Mouse (Mus musculus) erythroblast, embryonic 14.5 days (primary cell): Measurements from ENCODE around the gene Hyou1. TPM values are rescaled to one million over a fixed set of nuclear protein-coding genes. Genes with fewer than 3 reads are reported as not detected.

Experiments used
- H3K27me3 ChIP-seq: 2 replicates; pipeline ENCODE4 v1.6.1; 2012; ENCODE audit warnings: inconsistent platforms; ENCODE audit not compliant: control insufficient read depth
- H3K36me3 ChIP-seq: 2 replicates; pipeline ENCODE4 v1.6.1; 2012; ENCODE audit warnings: mild to moderate bottlenecking, inconsistent platforms; ENCODE audit not compliant: control insufficient read depth
- H3K4me1 ChIP-seq: 2 replicates; pipeline ENCODE4 v1.6.1; 2012; ENCODE audit warnings: inconsistent platforms; ENCODE audit not compliant: control insufficient read depth
- H3K4me3 ChIP-seq: replicated peaks from 2 replicates; pipeline ENCODE3; 2012; ENCODE audit warnings: moderate library complexity, mild to moderate bottlenecking, inconsistent platforms
- H3K9me3 ChIP-seq: 2 replicates; pipeline ENCODE4 v1.6.1; 2012; ENCODE audit warnings: low read length, inconsistent platforms, mixed read lengths; ENCODE audit not compliant: control insufficient read depth
- GATA1 ChIP-seq: IDR thresholded peaks from 2 replicates; pipeline ENCODE4 v1.6.1; 2012; ENCODE audit warnings: low read length, inconsistent platforms, mixed read lengths
- TAL1 ChIP-seq: IDR thresholded peaks from 3 replicates; pipeline ENCODE4 v1.6.1; 2012; ENCODE audit warnings: low read length, inconsistent platforms, mixed read lengths
- polyA plus RNA-seq: library from polyadenylated mRNA; stranded (reverse); fragments of >175 nt; gene quantifications from 2 replicates; pipeline ENCODE4 v1.2.3, GENCODE M21; 2012

Gene Hyou1
- polyA plus RNA-seq, 1 experiment: 0.69 TPM

DNA sequence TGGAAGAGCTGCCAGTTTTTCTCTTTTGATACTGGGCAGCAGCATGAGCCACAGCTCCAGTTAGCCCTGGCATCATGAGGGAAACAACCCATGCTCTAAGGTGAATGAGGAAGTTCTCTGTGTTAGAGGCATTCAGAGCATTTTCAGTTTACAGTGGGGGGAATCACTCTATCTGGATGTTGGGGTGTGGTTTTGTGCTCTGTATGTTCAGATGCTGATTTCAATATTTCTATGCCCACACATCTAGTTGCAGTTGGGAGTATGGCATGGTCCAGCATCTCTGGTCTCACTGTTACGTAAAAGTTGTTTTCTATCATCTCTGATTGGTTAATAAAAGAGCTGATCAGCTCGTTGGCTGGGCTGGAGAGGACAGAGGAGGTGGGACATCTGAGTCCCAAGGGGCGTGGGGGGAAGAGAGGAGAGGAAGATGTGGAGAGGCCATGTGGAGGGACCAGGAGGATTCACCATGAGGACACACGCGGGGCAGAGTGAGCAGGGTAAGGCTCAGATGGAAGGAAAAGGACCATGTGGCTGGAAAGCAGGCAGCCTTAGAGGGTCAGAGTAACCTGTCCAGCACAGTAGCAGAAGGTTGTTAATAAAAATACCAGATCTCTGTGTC lies 41.1 kb downstream of the Hyou1 start:
- no peak overlapping the region for H3K4me3 ChIP-seq
- H3K36me3 ChIP-seq: peaks cover 12% of the 10 kb centered on the region
- H3K27me3 ChIP-seq: no peaks in the 10 kb centered on the region
- H3K4me1 ChIP-seq: peaks cover 30% of the 10 kb centered on the region
- H3K9me3 ChIP-seq: no peaks in the 10 kb centered on the region
- TF ChIP-seq TAL1 (no peak), GATA1 (no peak)

DNA sequence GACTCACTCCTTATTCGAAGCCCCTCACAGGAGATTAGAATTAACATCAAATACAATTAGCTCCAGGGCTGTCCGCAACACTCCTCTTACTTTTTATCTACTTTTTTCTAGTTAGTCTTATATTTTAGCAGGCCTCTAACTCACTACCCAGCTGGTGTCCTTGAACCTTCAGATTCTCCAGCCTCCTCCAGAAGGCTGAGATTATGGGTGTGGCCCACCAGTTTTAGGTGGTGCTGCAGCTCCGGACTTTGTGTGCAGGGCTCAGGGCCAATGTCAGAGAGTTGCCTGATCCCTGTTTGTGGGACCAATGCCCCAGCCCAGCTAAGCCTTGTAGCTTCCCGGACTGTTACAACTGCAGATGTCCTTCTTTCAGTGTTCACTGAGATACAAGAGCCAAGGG lies 44.3 kb downstream of the Hyou1 start:
- Histone ChIP-seq H3K4me1 (peaks cover 5% of the 10 kb centered on the region), H3K9me3 (no peaks in the 10 kb centered on the region), H3K4me3 (no peak overlapping the region), H3K27me3 (no peaks in the 10 kb centered on the region), H3K36me3 (no peaks in the 10 kb centered on the region)
- no peak for TF ChIP-seq TAL1
- no peak for TF ChIP-seq GATA1

DNA sequence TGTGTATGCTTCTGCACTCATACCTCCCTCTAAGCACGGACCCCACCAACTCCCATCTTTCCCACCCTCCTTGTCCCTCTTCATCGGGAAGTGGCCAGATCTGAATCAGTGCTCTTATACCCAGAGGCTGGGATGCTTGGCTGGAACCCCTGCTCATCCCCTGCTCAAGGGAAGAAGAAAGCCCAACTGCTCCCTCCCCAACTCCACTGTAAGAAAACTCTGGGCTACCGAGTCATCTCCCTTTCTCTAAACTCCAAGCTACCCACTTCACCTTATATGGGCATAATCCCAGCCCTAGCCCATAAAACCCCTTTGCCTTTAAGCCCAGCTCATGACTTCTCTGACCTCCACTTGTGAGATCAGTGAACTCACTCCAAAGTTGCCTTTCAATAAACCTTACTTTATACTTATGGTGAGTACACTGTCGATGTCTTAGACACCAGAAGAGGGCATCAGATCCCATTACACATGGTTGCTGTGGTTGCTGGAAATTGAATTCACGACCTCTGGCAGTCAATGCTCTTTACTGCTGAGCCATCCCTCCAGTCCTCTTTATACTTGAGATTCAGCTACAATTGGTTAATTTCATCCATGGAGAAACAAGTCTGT lies 53.4 kb downstream of the Hyou1 start:
- no peak overlapping the region for H3K4me3 ChIP-seq
- no peaks in the 10 kb centered on the region for H3K27me3 ChIP-seq
- no peaks in the 10 kb centered on the region for H3K36me3 ChIP-seq
- no peaks in the 10 kb centered on the region for H3K4me1 ChIP-seq
- no peak for TF ChIP-seq GATA1
- TF ChIP-seq TAL1: no peak
- no peaks in the 10 kb centered on the region for H3K9me3 ChIP-seq

DNA sequence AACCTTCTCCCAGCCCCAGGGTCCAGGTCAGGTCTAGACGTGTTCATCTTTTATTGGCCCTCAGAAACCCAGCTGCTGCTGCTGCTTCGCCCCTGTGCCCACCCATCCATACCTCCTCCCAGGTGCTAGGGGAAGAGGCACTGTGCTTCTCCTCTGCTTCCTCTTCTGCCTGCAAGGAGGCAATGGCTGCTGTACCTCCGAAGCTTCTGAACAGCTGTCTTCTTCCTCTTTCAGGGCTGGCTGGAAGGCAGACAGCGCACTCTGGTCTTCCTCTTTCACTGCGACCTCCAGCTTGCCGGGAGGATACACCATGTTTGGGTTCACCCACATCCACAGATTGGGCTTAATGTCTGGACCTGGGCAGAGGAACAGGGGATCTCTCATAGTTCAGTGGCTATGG lies 56.5 kb downstream of the Hyou1 start:
- Histone ChIP-seq H3K4me3 (no peak overlapping the region), H3K36me3 (no peaks in the 10 kb centered on the region), H3K4me1 (no peaks in the 10 kb centered on the region), H3K9me3 (no peaks in the 10 kb centered on the region), H3K27me3 (no peaks in the 10 kb centered on the region)
- no peak for TF ChIP-seq GATA1
- TF ChIP-seq TAL1: no peak

DNA sequence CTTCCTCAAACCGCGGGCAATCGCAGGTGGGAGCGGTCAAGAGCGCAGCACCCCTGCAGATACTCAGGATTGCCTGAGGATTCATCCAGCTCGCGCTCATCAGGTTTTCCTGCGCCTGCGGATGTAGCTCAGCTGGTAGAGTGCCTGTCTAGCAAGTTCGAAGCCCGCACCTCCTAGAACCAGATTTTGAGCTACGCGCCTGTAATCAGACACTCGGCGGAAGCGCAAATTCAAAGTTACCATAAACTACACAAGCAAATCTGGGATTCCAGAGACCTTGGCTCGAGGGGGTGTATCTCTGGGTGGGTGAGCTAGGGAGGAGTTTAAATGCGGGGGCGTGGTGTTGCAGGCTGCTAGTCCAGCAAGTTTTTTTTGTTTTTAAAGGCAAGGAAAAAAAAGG lies 61.7 kb downstream of the Hyou1 start, which contains the start of gene Foxr1:
Foxr1 (minus strand) TSS at position 176 of the 400 bp plus-strand sequence.
- no peak for TF ChIP-seq TAL1

More for the DNA sequence above, 61.7 kb downstream of the Hyou1 start, which contains the start of gene Foxr1:
- no peaks in the 10 kb centered on the region for H3K4me1 ChIP-seq
- H3K9me3 ChIP-seq: no peaks in the 10 kb centered on the region
- H3K27me3 ChIP-seq: no peaks in the 10 kb centered on the region
- no peak within 1 kb of the TSS for H3K4me3 ChIP-seq
- no peaks in the 10 kb centered on the region for H3K36me3 ChIP-seq

Other genes with a start within 250 kb of the Hyou1 start
- gene Mcam, start 245.0 kb upstream of the Hyou1 start, polyA plus RNA-seq: not detected in 2 replicates
- 0.13 and 0.16 TPM in 2 replicates for gene Cbl, start 145.4 kb upstream of the Hyou1 start, polyA plus RNA-seq
- gene Ccdc153, start 138.8 kb upstream of the Hyou1 start, polyA plus RNA-seq: not detected in 2 replicates
- not detected in 2 replicates for gene Pdzd3, start 128.0 kb upstream of the Hyou1 start, polyA plus RNA-seq
- 0.07 TPM in 1 of 2 replicates, not detected in the other for gene Nlrx1, start 110.9 kb upstream of the Hyou1 start, polyA plus RNA-seq
- gene Abcg4, start 90.9 kb upstream of the Hyou1 start, polyA plus RNA-seq: 19.1 and 19.9 TPM in 2 replicates
- 0.57 and 0.75 TPM in 2 replicates for gene Hinfp, start 73.8 kb upstream of the Hyou1 start, polyA plus RNA-seq
- 24.5 and 25.4 TPM in 2 replicates for gene C2cd2l, start 59.2 kb upstream of the Hyou1 start, polyA plus RNA-seq
- gene Dpagt1, start 53.5 kb upstream of the Hyou1 start, polyA plus RNA-seq: 0.15 and 0.20 TPM in 2 replicates
- gene H2afx, start 44.8 kb upstream of the Hyou1 start, polyA plus RNA-seq: 364 and 434 TPM in 2 replicates
- gene Hmbs, start 35.3 kb upstream of the Hyou1 start, polyA plus RNA-seq: 331 and 361 TPM in 2 replicates
- gene Vps11, start 17.8 kb upstream of the Hyou1 start, polyA plus RNA-seq: 1.4 and 1.5 TPM in 2 replicates
- gene Slc37a4, start 17.4 kb downstream of the Hyou1 start, polyA plus RNA-seq: 0.23 and 0.31 TPM in 2 replicates
- 16.3 and 35.8 TPM in 2 replicates for gene Rps25, start 27.6 kb downstream of the Hyou1 start, polyA plus RNA-seq
- gene Trappc4, start 28.1 kb downstream of the Hyou1 start, polyA plus RNA-seq: 0.37 and 0.65 TPM in 2 replicates
- 1.1 and 1.5 TPM in 2 replicates for gene Ccdc84, start 39.1 kb downstream of the Hyou1 start, polyA plus RNA-seq
- not detected in 2 replicates for gene Foxr1, start 61.6 kb downstream of the Hyou1 start, polyA plus RNA-seq
- gene Upk2, start 75.5 kb downstream of the Hyou1 start, polyA plus RNA-seq: not detected in 2 replicates
- 0.06 and 0.09 TPM in 2 replicates for gene Bcl9l, start 103.3 kb downstream of the Hyou1 start, polyA plus RNA-seq
- gene Cxcr5, start 182.4 kb downstream of the Hyou1 start, polyA plus RNA-seq: not detected in 2 replicates
- gene Ddx6, start 225.4 kb downstream of the Hyou1 start, polyA plus RNA-seq: 1.2 and 1.7 TPM in 2 replicates